Mouse (Mus musculus): ENCODE results near the gene Rpl18. TPM values are rescaled to one million over a fixed set of nuclear protein-coding genes. Genes with fewer than 3 reads are reported as not detected.

The Rpl18 gene
- 1,016 and 1,039 TPM in 2 replicates for polyA plus RNA-seq (2015; fragmentation: Nextera tagmentation; extraction: Ambion mirVana)

DNA sequence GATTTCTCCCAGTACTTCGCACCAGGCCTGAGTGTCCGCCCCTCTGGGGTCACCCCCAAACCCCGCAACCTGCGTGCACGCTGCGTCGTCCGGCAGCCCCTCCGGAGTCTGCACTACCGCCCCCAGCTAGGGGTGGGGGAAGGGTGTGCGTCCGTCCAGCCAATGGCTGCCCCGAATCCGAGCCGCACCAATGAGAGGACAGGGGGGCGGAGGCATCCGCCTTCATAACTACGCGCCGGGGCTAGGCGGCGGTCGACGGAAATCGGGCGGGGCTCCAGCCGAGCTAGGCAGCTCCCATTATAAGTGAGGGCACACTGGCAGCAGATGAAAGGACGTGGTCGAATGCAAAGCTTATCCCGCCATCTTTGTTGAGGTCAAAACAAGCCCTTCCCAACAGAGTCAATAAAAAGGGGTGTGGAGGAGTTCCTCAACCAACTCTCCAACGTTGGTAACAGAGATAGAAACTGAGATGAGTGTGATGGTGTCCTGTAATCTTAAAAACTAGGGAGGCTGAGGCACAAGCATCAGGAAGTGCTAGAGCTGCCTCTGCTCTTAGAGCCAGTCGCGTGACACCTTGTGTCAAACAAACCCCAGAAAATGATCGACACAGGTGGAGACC lies at the start of gene Rpl18:
Gene Rpl18, plus strand, starts transcription at position 368 of the 619 bp plus-strand sequence.
- Histone ChIP-seq H3K27ac (peak within 1 kb of the TSS; percentile 52; the same call in 1 of the 2 replicates), H3K36me3 (peaks cover 46% of the 10 kb centered on the region), H3K4me1 (peaks cover 44% of the 10 kb centered on the region), H3K9ac (peak within 1 kb of the TSS; percentile 78), H3K9me3 (no peaks in the 10 kb centered on the region), H3K4me3 (peak within 1 kb of the TSS; percentile 94), H3K4me2 (replicated peaks) (peak within 1 kb of the TSS; percentile 94), H3K27me3 (no peaks in the 10 kb centered on the region)
- ATAC-seq (ENCODE audit: low FRiP score, low read depth) = peak; percentile 92
- WGBS = 7% methylated on average over 34 of the region's 34 CpGs

DNA sequence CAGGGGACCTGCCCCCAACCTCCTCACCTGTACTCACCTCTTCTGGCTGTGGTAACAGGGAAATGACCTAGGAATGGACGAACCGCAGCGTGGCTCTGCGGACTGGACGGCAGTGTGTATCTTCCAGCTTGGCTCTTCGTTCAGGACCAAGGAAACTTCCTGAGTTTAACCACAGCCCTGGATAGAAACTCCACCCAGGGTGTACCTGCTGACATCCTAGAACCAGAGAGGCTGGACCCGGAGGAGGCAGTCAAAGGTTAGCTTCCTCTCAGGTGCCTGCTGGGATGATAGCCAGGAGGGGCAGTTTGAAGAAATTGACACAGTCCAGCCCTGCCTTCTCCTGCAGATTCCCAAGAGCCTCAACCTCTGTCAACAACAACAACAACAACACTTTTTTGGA lies 49.1 kb upstream of the Rpl18 start, which contains the start of gene Fut2:
Gene Fut2, minus strand, starts transcription at position 234 of the 400 bp plus-strand sequence.
- H3K36me3 ChIP-seq = no peaks in the 10 kb centered on the region
- WGBS = 82% methylated on average over 7 of the region's 7 CpGs
- no peak within 1 kb of the TSS for H3K9ac ChIP-seq
- 0 out of 2 replicates have a peak, but pooled peaks cover 5% of the 10 kb centered on the region for H3K4me1 ChIP-seq
- H3K9me3 ChIP-seq = peaks cover 5% of the 10 kb centered on the region; the same call in 1 of the 2 replicates
- ATAC-seq (ENCODE audit: low FRiP score, low read depth) = no peak
- H3K27me3 ChIP-seq = 0 out of 2 replicates have a peak, but pooled peaks cover 2% of the 10 kb centered on the region
- H3K27ac ChIP-seq = no peak within 1 kb of the TSS
- no peak within 1 kb of the TSS for H3K4me3 ChIP-seq
- no peak within 1 kb of the TSS for H3K4me2 ChIP-seq (replicated peaks)

DNA sequence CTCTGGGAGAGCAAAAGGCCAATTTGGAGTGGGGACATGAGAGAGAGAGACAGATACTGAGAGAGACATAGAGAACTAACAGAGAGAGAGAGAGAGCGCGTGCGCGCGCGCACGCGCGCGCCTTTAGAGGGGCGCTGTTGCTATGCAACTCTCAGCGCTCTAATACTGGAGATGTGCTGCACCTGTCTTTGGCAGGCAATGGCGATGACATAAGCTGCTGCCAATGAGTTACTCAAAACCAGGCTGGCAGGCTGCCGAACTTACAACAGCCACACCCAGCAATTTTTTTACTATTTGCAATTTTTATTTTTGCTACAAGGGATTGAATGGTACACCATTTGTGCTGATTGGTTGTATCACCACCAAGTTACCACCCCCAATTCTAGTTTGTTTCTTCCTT lies 47.5 kb upstream of the Rpl18 start:
- Histone ChIP-seq H3K9ac (no peak overlapping the region), H3K4me1 (0 out of 2 replicates have a peak, but pooled peaks cover 5% of the 10 kb centered on the region), H3K27ac (no peak overlapping the region), H3K9me3 (peaks cover 5% of the 10 kb centered on the region; the same call in 1 of the 2 replicates), H3K27me3 (0 out of 2 replicates have a peak, but pooled peaks cover 2% of the 10 kb centered on the region), H3K4me3 (no peak overlapping the region), H3K4me2 (replicated peaks) (no peak overlapping the region), H3K36me3 (no peaks in the 10 kb centered on the region)
- no peak for ATAC-seq (ENCODE audit: low FRiP score, low read depth)
- WGBS = 74% methylated on average over 14 of the region's 14 CpGs

DNA sequence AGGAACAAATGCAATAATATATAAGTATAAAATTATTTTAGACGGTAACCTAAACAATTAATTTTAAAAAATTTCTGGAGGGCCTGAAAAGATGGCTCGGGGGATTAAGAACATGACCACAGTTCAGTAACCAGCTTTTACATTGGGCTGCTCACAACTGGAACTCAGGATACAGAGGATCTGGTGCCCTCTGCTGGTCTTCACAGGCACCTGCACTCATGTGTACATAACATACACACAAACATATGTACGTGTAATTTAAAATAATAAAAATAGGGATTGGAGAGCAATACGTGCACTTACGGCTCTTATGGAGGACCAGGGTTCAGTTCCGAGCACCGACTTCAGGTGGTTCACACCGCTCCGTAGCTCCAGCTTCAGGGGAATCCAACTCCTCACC lies 46.3 kb upstream of the Rpl18 start:
- Histone ChIP-seq H3K27ac (no peak overlapping the region), H3K4me1 (0 out of 2 replicates have a peak, but pooled peaks cover 5% of the 10 kb centered on the region), H3K4me2 (replicated peaks) (no peak overlapping the region), H3K9ac (no peak overlapping the region), H3K27me3 (0 out of 2 replicates have a peak, but pooled peaks cover 2% of the 10 kb centered on the region), H3K9me3 (peaks cover 5% of the 10 kb centered on the region; the same call in 1 of the 2 replicates), H3K4me3 (no peak overlapping the region), H3K36me3 (no peaks in the 10 kb centered on the region)
- no peak for ATAC-seq (ENCODE audit: low FRiP score, low read depth)
- 94% methylated on average over 9 of the region's 9 CpGs for WGBS

DNA sequence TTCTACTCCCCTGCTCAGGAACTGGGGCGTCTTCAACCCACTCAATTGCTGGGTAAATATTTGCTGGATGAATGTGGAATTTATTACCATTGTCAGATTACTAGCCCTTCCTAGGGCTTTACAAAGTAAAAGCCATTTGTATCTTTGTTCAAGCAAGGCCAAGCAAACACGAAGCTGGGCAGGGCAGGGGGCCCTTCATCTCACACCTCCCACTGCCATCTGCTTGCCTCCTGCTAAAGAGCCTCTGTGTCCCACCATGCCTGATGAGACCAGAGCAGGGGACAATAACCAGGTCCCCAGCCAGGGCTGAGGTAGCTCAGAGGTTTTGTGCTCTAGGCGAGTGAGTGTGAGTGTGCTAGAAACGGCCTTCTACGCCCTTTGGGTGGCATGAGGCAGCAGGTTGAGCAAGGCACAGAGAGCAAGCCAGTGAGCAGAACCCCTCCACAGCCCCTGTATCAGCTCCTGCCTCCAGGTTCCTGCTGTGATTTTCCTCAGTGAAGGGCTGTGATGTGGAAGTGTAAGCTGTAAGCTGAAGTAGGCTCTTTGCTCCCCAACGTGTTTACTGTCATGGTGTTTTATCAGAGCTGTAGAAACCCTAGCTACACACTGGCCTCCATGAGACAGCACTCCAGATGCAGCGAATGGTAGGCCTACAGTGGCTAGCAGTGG lies 37.5 kb upstream of the Rpl18 start:
- 68% methylated on average over 7 of the region's 7 CpGs for WGBS
- no peaks in the 10 kb centered on the region for H3K9me3 ChIP-seq
- no peaks in the 10 kb centered on the region for H3K36me3 ChIP-seq
- H3K27ac ChIP-seq = no peak overlapping the region
- ATAC-seq (ENCODE audit: low FRiP score, low read depth) = no peak
- peaks cover 6% of the 10 kb centered on the region; the same call in 1 of the 2 replicates for H3K4me1 ChIP-seq
- no peak overlapping the region for H3K4me3 ChIP-seq
- no peak overlapping the region for H3K4me2 ChIP-seq (replicated peaks)
- no peak overlapping the region for H3K9ac ChIP-seq
- H3K27me3 ChIP-seq = no peaks in the 10 kb centered on the region

DNA sequence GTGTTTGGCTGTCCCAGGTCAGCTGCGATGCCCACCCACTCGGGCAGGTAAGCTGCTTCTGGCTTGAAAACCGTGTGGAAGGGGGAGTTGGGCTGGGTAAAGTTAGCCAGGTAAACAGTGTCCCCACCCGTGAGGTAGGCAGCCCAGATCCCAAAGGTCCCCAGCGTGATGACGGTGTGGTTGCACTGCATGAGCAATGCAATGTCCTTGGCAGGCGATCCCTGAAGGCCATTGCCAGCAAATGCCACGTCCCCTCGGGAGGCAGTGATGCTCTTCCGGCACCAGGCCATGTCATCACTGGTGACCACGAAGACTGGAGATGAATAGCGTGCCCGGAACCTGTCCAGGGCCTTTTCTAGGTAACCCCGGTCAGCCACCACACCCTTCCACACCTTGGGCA lies 36.7 kb upstream of the Rpl18 start:
- ATAC-seq (ENCODE audit: low FRiP score, low read depth) = no peak
- Histone ChIP-seq H3K4me3 (no peak overlapping the region), H3K4me2 (replicated peaks) (no peak overlapping the region), H3K4me1 (peaks cover 10% of the 10 kb centered on the region; the same call in 1 of the 2 replicates), H3K27ac (no peak overlapping the region), H3K9ac (no peak overlapping the region), H3K36me3 (no peaks in the 10 kb centered on the region), H3K27me3 (no peaks in the 10 kb centered on the region), H3K9me3 (no peaks in the 10 kb centered on the region)
- WGBS = 91% methylated on average over 14 of the region's 14 CpGs

DNA sequence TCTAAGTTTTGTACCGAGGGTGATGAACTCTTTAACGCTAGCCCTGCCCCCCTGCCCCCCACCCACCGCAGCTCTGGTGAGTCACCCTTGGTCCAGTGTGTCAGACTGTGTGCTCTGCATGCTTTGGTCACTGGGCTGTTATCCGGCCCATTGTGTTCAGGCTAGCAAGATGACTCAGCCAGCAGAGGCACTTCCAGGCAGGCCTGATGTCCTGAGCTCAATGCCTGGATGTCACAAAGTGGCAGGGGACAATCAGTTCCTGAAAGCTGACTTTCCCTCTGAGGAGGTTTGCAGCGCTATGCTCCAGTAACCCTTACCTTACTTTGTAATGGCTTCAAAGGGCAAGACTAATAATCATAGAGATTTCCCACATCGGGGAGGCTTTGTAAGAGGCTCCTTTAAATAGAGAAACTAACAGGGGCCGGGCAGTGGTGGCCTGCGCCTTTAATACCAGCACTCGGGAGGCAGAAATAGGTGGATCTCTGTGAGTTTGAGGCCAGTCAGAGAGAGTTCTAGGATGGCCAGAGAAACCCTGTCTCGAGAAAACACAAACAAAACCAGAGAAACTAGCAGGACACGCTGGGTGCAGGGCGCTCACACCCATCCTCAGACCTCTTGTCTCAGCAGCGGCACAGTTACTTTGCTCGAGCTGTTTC lies 35.2 kb upstream of the Rpl18 start:
- Histone ChIP-seq H3K9me3 (no peaks in the 10 kb centered on the region), H3K4me3 (no peak overlapping the region), H3K27me3 (no peaks in the 10 kb centered on the region), H3K27ac (no peak overlapping the region), H3K4me2 (replicated peaks) (no peak overlapping the region), H3K36me3 (no peaks in the 10 kb centered on the region), H3K9ac (no peak overlapping the region), H3K4me1 (peaks cover 12% of the 10 kb centered on the region)
- WGBS = 80% methylated on average over 14 of the region's 14 CpGs
- no peak for ATAC-seq (ENCODE audit: low FRiP score, low read depth)

DNA sequence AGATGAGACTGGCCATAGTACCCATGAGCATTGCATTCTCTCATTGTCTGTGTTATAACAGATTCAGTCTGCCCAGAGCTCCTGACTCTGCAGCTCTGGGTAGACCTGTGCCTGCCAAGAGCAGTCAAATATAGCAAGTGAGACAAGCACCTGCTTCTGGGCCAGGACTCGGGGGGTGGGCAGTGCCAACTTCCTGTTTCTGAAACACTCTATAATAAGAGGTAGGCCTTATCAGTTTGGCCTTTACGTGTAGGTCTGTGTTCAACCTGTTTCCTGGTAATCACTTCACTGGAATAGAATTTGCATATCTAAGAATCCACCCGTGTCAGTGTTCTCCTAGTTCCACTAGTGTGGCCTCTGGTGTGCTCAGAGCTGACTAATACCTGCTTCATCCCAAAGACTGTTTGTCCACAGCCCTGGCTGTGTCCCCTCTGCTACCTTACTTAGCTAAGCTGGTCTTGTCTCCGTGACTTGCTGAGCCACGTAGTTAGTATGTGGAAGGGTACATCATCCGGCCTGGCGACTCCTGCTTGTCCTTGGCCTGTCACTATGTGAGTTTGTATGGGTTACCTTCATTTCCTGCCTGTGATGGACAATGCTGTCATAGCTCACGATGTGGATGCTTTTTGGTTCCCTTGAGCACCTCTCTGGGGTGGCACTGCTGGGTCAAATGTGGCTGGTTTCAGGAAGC lies 34.1 kb upstream of the Rpl18 start:
- Histone ChIP-seq H3K4me2 (replicated peaks) (no peak overlapping the region), H3K9me3 (no peaks in the 10 kb centered on the region), H3K27ac (no peak overlapping the region), H3K27me3 (no peaks in the 10 kb centered on the region), H3K36me3 (no peaks in the 10 kb centered on the region), H3K4me3 (no peak overlapping the region), H3K9ac (no peak overlapping the region), H3K4me1 (peaks cover 23% of the 10 kb centered on the region)
- no peak for ATAC-seq (ENCODE audit: low FRiP score, low read depth)
- 85% methylated on average over 8 of the region's 8 CpGs for WGBS

DNA sequence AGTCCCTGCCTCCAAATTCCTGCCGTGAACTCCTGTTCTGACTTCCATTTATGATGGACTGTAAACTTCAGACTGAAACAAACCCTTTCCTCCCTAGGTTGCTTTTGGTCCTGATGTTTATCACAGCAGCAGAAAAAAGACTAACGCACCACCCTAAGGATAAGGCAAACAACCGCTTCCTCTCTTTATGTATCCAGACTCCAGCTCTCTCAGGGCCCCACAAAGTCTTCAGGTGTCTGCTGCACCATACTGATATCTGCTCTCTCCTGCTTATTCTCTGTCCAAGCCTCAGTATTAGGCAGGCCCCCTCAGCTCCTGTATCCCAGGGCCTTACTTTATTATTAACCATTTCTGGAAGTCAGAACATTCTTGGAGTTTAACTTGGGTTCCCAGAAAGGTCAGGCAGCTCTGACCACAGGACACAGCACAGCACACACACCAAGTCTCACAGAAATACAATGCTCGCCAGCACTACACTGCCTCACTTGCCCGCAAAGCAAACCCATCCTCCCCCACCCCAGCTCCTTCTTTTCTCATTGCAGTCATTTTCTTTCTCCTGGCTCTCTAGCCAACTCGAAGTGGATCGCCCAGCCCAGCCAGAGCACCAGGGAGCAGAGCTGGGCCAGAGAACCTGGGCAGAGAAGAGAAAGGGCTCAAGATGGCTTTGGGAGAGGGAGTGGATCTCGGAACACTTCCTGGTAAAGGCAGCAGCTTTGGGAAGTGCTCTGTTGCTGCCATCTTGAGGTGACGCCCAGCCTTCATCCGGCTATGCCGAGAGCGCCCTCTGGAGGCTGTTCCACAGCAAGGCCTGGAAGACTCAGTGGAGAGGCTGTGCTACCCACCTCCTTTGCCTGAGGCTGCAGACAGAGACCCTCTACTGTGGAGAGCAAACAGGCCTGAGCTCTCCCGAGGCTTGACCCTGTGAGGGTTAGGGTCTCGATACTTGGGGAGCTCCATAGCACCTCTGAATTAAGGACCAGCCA lies 32.8 kb upstream of the Rpl18 start:
- no peak overlapping the region; the same call in 1 of the 2 replicates for H3K27ac ChIP-seq
- peak; percentile 54 for ATAC-seq (ENCODE audit: low FRiP score, low read depth)

DNA sequence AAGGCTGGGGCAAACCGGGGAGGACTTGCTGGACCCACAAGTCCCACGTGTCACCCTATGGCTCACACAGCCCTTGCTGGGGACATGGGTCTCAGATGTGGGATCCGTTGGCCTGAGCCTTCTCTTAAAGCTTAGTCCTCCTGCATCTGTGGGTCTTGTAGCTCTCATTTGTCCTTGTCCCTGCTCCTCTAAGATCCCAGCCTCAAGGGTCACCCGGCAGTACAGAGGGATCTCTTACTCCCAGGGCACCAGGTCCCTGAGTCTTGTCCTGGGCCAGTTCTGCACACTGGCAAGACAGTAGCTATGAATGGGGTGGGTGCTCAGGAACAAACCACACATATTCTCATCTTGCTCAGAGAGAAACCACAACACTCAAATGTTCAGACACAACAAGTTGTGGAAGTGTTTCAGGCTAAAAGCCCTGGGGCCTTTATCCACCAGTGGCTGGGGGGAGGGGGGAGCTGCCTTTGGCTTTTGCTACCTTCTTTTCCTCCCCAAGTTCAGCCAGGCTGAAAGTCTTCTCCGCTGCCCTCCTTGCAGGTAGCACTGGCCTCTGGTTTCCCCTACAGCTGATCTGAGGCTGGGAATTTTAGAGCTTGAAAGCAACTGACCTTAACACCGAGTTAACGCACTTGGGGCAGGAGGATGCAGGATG lies 31.7 kb upstream of the Rpl18 start, which contains the start of gene Ntn5:
Gene Ntn5, plus strand, starts transcription at position 627 of the 655 bp plus-strand sequence.
- 73% methylated on average over 7 of the region's 7 CpGs for WGBS
- H3K9ac ChIP-seq = peak within 1 kb of the TSS; percentile 43
- H3K4me3 ChIP-seq = no peak within 1 kb of the TSS
- no peaks in the 10 kb centered on the region for H3K9me3 ChIP-seq
- no peaks in the 10 kb centered on the region for H3K27me3 ChIP-seq
- peak within 1 kb of the TSS; percentile 55; the same call in 1 of the 2 replicates for H3K4me2 ChIP-seq (replicated peaks)
- no peak for ATAC-seq (ENCODE audit: low FRiP score, low read depth)
- H3K27ac ChIP-seq = no peak within 1 kb of the TSS
- H3K36me3 ChIP-seq = no peaks in the 10 kb centered on the region
- H3K4me1 ChIP-seq = peaks cover 25% of the 10 kb centered on the region

More for the DNA sequence above, 32.8 kb upstream of the Rpl18 start:
- Histone ChIP-seq H3K9me3 (no peaks in the 10 kb centered on the region), H3K4me3 (0 out of 2 replicates have a peak overlapping the region, but pooled peaks have one; percentile 20), H3K4me2 (replicated peaks) (peak overlapping the region; percentile 55), H3K4me1 (peaks cover 25% of the 10 kb centered on the region), H3K27me3 (no peaks in the 10 kb centered on the region), H3K36me3 (no peaks in the 10 kb centered on the region), H3K9ac (peak overlapping the region; percentile 48; the same call in 1 of the 2 replicates)
- WGBS = 29% methylated on average over 14 of the region's 14 CpGs

Measured in limb, embryonic 13.5 days (tissue).